Mouse (Mus musculus): Measurements from ENCODE around the gene Ifnlr1.

DNA sequence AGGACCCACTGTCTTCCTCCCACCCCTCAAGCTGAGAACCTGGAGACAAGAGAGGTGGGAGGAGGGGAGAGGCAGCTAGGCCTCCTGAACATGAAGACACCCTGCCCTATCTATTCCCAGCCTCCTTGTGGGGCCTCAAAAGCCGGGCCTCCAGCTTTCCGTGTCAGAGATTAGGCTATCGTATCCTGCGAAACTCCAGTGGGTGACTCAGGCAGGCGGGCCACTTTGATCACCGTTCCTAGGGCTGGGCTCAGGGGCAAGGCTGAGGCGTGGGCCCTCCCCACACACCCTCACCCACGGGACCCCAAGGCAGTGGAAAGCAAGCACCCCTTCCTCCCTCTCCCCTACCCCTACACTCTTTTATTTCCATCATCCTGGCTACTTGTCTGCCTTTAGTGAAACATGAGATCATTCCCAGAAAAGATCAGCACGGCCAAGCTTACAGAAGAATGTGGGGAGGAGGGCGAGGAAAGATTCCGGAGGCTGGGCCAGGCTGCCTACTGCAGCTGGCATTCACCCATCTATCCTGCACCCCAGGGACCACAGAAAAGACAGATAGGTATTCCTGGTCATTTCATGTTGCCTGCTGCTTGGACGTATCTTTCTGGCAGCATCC, 41.0 kb upstream of the Ifnlr1 start:
- TF ChIP-seq CTCF (IDR thresholded peaks at IDR 0.05; ENCODE audit: control insufficient read depth, insufficient read depth, insufficient read length), result no peak
- TF ChIP-seq MAX (IDR thresholded peaks at IDR 0.05), result no peak
- TF ChIP-seq FOSL1 (IDR thresholded peaks at IDR 0.05; ENCODE audit: insufficient read depth, low read length, poor library complexity, severe bottlenecking), result no peak
- TF ChIP-seq MYOG (IDR thresholded peaks at IDR 0.05; ENCODE audit: control insufficient read depth, extremely low read depth, insufficient read length), result no peak

All from C2C12 (cell line).